Mouse (Mus musculus) myocyte (in vitro differentiated cells): Measurements from ENCODE around the gene Dirc2.

Source experiments
- E2F4 ChIP-seq: IDR thresholded peaks from one replicate; pipeline ENCODE4 v1.6.1; 2011; ENCODE audit warnings: mild to moderate bottlenecking, control low read depth, moderate library complexity; ENCODE audit not compliant: insufficient read depth
- POLR2A ChIP-seq: IDR thresholded peaks from one replicate; pipeline ENCODE4 v1.6.1; 2011; ENCODE audit warnings: low read depth, mild to moderate bottlenecking, control low read depth, moderate library complexity; ENCODE audit not compliant: insufficient read length
- USF1 ChIP-seq: IDR thresholded peaks from one replicate; pipeline ENCODE4 v1.6.1; 2011; ENCODE audit warnings: low read depth, mild to moderate bottlenecking, control low read depth, moderate library complexity

DNA sequence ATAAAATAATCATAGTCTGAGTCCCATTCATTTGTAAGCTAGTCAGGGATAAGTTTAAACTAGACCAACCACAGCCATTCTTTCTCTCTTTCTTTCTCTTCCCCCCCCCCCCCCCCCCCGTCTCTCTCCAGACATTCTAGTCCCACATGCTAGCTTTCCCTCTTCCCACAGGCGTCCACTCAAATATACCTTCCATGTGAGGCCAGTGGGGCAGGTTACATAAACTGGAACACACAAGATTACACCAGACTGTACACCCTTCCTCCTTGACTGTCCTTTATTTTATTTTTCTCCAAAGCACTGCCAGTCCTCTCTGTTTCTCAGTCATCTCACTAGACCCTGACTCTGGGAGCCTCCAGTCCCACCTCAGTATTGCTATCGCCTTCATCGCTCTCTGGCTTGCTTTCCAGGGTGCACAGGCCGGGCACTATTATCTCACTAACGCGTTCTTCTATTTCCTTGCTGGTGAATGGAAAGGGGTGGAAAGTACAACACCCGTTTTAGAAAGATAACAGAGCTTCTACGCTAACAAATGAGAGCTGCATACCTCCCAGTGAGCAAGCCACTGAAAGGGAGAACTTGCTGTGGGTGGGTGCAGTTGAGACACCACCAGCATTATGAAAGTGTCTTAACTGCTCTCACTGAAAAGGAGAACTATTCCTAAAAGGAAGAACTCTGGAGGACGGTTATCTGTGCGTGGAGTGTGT lies 5.4 kb downstream of the Dirc2 start:
- TF ChIP-seq USF1 = no peak
- no peak for TF ChIP-seq POLR2A
- no peak for TF ChIP-seq E2F4
